Mouse (Mus musculus) c-Kit-positive CD71-negative TER-119-negative erythroid progenitor cells, embryonic 14.5 days (primary cell): ENCODE results near the gene Kcnj10.

ENCODE experiments used
- DNase-seq: peaks from one replicate; pipeline ENCODE4 v3.0.0-alpha.2; 2013; ENCODE audit warnings: low read depth

Gene Kcnj10

GRCm38 (mm10) chr1:172340729-172341321 lies at the start of gene Kcnj10:
Gene Kcnj10 (plus strand): TSS chr1:172341210.
- DNase-seq = peak; percentile 46

DNA sequence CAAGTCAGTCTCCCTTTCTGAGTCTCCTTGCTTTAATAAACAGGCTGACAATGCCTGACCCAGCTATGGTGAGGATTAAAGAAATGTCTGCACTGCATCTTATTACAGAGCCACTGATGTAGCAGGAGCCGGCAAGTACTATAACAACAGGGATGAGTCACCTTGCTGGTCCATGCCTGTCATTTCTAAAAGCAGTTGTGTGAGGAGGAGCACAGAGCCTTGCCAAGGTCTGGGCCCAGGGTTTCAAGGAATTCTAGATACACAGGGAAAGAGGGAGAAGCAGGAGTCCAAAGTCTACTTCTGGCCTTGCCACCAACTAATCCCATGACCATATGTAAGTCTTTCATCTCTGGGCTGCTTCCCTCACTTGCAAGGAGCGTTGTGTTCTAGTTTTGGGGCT lies 48.1 kb upstream of the Kcnj10 start:
- no peak for DNase-seq

DNA sequence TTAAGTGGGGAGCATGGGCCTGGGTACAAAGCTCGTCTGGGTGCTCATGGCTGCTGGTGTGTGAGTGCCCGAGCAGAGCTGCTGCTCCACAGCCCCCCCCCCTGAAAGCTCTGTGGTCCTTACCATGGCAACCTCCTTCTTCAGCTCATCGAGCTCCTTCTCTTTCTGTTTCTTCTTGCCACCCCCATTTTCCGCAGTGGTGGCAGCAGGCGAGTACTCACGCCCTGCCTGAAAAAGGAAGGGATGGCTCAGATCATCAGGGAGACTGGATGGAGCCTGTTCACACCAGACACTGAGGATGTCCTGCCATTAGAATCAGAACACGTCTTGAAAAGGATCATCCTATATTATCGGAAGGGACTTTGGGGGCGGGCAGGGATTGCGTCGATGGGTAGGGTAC lies 47.6 kb upstream of the Kcnj10 start:
- no peak for DNase-seq

- no peak for DNase-seq
Measured at GRCm38 (mm10) chr1:172295751-172296197, 45.2 kb upstream of the Kcnj10 start.

GRCm38 (mm10) chr1:172296816-172297510 lies 44.0 kb upstream of the Kcnj10 start:
- no peak for DNase-seq

GRCm38 (mm10) chr1:172297611-172298537 lies 43.1 kb upstream of the Kcnj10 start, which contains the start of gene Atp1a2:
Gene Atp1a2 (minus strand): TSS chr1:172298064.
- no peak for DNase-seq

DNA sequence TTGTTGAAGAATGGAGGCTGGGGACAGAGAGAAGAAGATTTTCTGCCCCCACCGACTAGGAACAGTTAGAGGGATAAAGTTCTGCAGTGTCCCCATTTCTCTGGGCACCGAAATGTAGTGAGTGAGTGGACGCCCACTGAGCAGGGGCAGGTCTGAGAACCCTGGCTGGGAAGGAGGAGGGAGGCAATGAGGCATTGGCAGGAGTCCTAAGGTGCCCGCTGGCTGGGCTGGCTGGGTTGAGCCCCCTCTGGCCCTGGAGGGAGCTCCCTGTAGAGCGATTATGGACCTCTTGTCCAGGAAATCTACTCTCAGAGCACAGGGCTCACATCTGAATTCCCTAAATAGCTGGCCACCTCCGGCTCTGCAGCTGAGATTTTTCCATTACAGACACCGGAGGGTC lies 41.5 kb upstream of the Kcnj10 start:
- no peak for DNase-seq

DNA sequence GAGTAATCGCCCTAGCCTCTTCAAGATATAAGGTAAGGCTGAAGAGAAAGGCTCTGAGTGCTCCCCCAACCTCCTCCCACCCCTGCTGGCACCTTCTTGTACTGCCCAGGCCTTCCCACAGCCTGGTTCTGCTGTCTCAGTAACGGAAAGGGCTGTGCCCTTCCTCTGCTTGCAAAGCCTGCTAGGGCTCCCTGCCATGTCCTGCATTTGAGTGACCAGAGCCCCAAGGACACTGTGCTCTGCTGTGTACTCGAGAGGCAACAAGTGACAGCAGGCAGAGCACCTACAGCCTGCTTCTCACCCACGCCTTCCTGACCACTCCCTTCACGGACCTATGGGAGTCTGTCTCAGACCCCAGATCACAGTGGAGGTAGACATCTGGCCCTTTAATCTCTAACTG lies 40.8 kb upstream of the Kcnj10 start:
- no peak for DNase-seq

GRCm38 (mm10) chr1:172301180-172301579 lies 39.8 kb upstream of the Kcnj10 start:
- no peak for DNase-seq

- no peak for DNase-seq
Measured at GRCm38 (mm10) chr1:172302311-172302710, 38.7 kb upstream of the Kcnj10 start.

DNA sequence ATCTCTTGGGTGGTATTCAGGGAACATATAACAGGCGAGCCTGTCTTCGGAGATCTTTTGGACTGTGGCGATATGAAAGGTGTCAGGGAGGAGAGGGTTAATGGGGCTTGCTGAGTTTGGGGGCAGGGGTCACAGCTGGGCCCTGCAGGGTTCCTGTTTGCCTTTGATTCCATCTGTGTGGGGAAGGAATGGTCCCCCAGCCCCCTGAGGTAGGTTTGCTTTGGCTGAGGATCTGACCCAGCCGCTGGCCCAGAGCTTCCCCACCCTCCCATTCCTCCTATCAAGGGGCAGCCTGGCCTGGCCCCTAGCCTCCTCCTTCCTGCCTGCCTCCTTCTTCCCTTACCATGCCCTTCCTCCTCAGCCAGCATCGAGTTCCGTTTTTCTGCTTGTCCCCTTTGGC lies 38.2 kb upstream of the Kcnj10 start:
- no peak for DNase-seq

DNA sequence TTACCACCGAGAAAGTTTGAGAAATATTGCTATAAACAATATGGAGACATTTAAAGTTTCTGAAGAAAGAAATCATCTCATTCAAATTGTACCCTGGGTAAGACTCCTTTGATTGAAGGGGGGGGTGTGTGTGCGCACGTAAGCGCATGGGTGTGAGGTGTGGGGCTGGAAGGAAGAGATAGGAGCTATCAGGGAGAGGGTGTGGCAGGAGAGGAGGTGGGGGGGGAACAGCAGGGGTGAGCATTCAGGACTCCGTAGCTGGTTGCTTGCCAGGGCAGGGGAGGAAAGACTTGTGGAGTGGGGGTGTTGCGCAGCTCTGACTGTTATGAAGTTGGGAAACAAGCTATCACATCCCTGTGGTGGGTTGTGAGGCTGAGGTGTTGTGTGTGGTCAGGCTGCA lies 36.6 kb upstream of the Kcnj10 start:
- no peak for DNase-seq

DNA sequence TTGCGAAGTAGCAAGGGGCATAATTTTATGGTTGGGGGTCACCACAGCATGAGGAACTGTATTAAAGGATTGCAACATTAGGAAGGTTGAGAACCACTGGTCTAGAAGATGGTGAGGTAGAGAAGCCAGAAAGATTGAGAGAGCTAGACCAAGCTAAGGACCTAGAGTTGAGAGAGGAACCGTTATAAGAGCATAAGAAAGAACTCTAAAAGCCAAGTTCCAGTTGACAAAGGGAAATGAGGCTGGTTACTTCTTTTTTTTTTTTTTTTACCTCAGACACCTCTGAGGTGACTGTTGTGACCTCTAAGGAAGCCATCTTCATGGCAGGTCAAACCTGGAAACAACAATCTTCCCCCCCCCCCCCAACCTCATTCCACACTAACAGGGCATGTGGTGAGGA lies 35.9 kb upstream of the Kcnj10 start:
- DNase-seq = no peak

- DNase-seq = no peak
Measured at GRCm38 (mm10) chr1:172305635-172306034, 35.4 kb upstream of the Kcnj10 start.

DNA sequence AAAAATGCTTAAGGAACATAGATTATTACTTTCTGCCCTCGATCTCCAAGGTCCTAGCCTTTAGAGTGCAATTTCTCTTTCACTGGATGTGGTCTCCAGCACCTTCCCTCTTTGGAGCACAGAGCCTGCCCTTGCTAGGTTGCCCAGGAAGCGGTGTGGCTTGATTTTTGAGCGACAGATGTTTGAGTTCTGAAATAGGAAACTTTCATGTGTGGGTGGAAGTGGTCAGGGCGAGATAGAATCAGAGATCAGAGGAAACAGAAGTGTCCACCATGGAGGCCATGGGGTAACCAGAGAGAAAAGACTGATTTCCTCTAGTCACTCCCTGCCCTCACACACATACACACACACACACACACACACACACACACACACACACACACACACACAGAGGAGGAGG lies 34.8 kb upstream of the Kcnj10 start:
- no peak for DNase-seq

GRCm38 (mm10) chr1:172306885-172307284 lies 34.1 kb upstream of the Kcnj10 start:
- DNase-seq = no peak

- no peak for DNase-seq
Measured at GRCm38 (mm10) chr1:172307936-172308335, 33.1 kb upstream of the Kcnj10 start.

GRCm38 (mm10) chr1:172308409-172308808 lies 32.6 kb upstream of the Kcnj10 start:
- DNase-seq = no peak

DNA sequence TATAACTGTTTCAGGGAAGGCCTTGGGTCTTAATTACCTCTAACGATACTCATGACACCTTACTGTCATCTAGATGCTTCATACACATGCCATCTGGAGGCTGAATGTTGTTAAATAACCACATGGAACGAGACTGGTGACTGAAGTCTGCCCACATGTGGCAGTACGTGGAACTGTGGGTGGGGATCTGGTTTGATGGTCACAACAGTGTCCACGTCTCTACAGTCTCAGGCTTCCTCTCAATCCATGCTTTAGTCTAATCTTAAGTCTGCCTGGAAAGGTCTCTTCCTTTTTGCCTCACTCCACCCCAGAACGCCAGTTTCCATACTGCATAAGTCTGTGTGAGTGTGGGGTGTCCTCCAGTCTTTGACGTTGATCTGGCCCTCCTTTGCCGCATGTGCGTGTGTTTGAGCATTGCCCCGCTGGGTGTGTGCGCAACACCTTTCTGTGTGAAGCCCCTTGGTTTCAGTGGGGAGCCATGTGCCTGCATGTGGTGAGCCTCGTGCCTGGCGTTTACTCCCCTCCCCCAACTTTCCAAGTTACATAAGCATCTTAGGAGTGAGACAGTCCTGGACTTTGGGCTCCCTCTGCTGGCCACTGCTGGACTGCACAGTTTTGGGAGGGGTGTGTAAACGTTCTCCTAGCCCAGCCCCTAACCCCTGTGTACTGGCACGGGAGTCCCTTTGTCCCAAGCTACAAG lies 31.2 kb upstream of the Kcnj10 start:
- peak; percentile 94 for DNase-seq

- no peak for DNase-seq
Measured at GRCm38 (mm10) chr1:172311248-172311906, 29.6 kb upstream of the Kcnj10 start.

GRCm38 (mm10) chr1:172311921-172312767 lies 28.9 kb upstream of the Kcnj10 start:
- peak; percentile 73 for DNase-seq
